Mouse (Mus musculus): ENCODE measurements around the gene Hsp90ab1. TPM values are rescaled to one million over a fixed set of nuclear protein-coding genes. Genes with fewer than 3 reads are reported as not detected.

The Hsp90ab1 gene
- total and polyA plus RNA-seq, 2 experiments from 2014 or later = 1,063 to 1,371 TPM

DNA sequence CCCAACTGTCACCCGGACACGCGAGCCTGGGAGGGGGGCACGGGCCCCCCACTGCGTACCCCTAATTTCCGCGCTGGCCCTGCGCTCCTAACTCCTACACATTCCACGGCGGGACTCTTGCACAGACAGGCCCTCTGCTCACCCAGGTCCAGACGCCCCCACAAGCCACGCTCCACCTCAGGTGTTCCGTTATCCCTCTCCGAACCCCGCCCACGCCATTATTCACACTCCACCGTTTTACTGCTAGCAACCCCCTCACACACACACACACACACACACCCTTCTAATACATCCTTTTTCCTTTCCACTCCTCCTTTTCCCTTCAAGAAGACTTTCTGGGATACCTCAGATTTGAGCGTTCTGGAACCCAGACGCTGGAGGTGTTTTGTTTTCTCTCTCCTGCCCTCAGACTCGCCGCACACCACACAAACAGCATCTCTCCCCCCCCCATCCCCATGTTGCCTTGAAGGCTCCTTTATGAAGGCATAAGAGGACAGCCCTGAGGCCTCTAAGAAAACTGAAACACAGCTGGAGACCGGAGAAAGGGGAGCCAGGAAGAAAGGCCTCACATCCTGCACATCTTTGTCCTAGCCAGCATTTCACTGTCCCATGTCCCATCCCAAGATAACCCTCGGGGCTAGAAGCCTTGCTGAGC lies 22.8 kb upstream of the Hsp90ab1 start:
- no peaks in the 10 kb centered on the region for H3K9me3 ChIP-seq (ENCODE audit: low read length)
- peak overlapping the region; percentile 92 for H3K4me2 ChIP-seq (ENCODE audit: low read depth, low read length, poor library complexity, severe bottlenecking)
- DNase-seq (ENCODE audit: low spot score) (no peak), ATAC-seq (ENCODE audit: low FRiP score) (no peak)
- H3K27me3 ChIP-seq (ENCODE audit: insufficient read depth, low read length) = peaks cover 15% of the 10 kb centered on the region
- H3K4me1 ChIP-seq (ENCODE audit: insufficient read depth, low read length) = peaks cover 15% of the 10 kb centered on the region
- no peak for TF ChIP-seq CTCF (IDR thresholded peaks at IDR 0.05)
- WGBS = 8% methylated on average over 23 of the region's 23 CpGs
- H3K36me3 ChIP-seq (ENCODE audit: insufficient read depth, low read length) = no peaks in the 10 kb centered on the region
- peak overlapping the region; percentile 54 for H3K9ac ChIP-seq (replicated peaks; ENCODE audit: low read length, poor library complexity, severe bottlenecking)
- peak overlapping the region; percentile 46 for H3K4me3 ChIP-seq (ENCODE audit: low read depth, low read length)
- H3K27ac ChIP-seq (ENCODE audit: low read depth, low read length) = no peak overlapping the region

DNA sequence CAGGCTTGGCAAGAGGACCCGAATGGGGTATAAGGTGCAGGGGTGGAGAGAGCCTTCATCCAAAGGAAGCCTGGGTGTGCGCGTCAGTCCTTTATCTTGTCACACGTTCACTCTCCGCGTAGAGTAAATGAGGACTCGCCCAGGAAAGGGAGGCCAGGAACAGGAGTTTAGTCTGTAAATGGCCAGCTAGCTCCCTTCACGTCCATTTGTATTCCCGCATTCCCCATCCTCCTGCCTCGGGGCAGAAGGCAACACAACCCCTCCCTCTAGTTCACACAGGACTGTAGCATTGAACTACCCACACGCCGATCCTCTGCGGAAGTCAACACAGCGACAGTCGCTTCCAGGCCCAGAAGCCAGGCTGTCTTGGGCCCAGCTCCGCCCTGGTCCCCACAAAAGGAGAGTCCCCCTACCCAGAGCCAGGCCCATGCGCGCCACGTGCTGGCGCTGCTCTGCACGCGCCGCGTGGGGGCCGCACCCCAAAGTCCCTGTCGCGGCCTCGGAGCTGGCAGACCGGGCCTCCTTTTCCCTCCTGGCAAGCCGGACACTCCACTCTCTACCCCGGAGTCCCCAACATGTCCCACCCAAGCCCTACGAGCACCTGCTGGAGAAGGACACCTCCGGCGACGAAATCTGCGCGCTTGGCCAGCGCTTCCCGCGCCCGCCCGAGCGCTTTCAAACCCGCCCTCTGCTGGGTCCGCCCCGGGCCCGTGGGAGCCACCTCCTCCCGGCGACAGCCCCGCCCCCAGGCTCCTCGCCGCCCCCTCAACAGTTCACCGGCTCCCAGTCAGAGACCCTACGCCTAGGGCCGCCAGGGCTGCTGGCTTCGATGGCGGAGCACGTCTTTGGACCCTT lies 22.0 kb upstream of the Hsp90ab1 start:
- H3K4me3 ChIP-seq (ENCODE audit: low read depth, low read length) = peak overlapping the region; percentile 46
- 2% methylated on average over 54 of the region's 58 CpGs for WGBS

DNA sequence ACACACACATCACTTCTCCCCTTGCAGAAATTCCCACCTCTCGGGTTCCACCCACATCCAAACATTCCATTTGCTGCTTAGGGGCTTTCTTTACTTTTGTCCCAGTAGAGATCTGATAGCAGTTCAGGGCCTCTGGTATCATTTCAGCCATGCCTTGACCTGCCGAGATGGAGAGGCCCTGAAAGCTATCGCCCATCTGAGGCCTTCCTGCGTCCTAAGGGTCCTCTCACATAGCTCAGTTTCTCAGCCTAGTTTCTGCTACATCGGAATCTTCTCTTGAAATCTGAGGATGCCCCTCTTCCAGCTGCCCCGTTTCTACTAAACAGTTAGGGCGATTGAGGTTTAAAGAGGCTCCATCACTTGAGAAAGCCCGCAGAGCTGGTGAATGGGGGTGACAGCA lies 21.1 kb upstream of the Hsp90ab1 start:
- Histone ChIP-seq H3K9me3 (ENCODE audit: low read length) (no peaks in the 10 kb centered on the region), H3K4me3 (ENCODE audit: low read depth, low read length) (peak overlapping the region; percentile 46), H3K27me3 (ENCODE audit: insufficient read depth, low read length) (peaks cover 8% of the 10 kb centered on the region), H3K36me3 (ENCODE audit: insufficient read depth, low read length) (no peaks in the 10 kb centered on the region), H3K4me2 (ENCODE audit: low read depth, low read length, poor library complexity, severe bottlenecking) (peak overlapping the region; percentile 92), H3K4me1 (ENCODE audit: insufficient read depth, low read length) (peaks cover 15% of the 10 kb centered on the region), H3K27ac (ENCODE audit: low read depth, low read length) (no peak overlapping the region), H3K9ac (replicated peaks; ENCODE audit: low read length, poor library complexity, severe bottlenecking) (0 out of 2 replicates have a peak overlapping the region, but pooled peaks have one; percentile 54)
- ATAC-seq (ENCODE audit: low FRiP score) = no peak
- no peak for DNase-seq (ENCODE audit: low spot score)
- WGBS = 56% methylated on average over 8 of the region's 8 CpGs
- TF ChIP-seq CTCF (IDR thresholded peaks at IDR 0.05) = no peak

More for the DNA sequence above, 22.0 kb upstream of the Hsp90ab1 start:
- Histone ChIP-seq H3K27ac (ENCODE audit: low read depth, low read length) (no peak overlapping the region), H3K4me2 (ENCODE audit: low read depth, low read length, poor library complexity, severe bottlenecking) (peak overlapping the region; percentile 92), H3K36me3 (ENCODE audit: insufficient read depth, low read length) (no peaks in the 10 kb centered on the region), H3K9me3 (ENCODE audit: low read length) (no peaks in the 10 kb centered on the region), H3K9ac (replicated peaks; ENCODE audit: low read length, poor library complexity, severe bottlenecking) (peak overlapping the region; percentile 54), H3K4me1 (ENCODE audit: insufficient read depth, low read length) (peaks cover 15% of the 10 kb centered on the region), H3K27me3 (ENCODE audit: insufficient read depth, low read length) (peaks cover 10% of the 10 kb centered on the region)
- peak; percentile 48 for DNase-seq (ENCODE audit: low spot score)
- TF ChIP-seq CTCF (IDR thresholded peaks at IDR 0.05) = no peak; the same call in 1 of the 2 replicates
- peak; percentile 32 for ATAC-seq (ENCODE audit: low FRiP score)

DNA sequence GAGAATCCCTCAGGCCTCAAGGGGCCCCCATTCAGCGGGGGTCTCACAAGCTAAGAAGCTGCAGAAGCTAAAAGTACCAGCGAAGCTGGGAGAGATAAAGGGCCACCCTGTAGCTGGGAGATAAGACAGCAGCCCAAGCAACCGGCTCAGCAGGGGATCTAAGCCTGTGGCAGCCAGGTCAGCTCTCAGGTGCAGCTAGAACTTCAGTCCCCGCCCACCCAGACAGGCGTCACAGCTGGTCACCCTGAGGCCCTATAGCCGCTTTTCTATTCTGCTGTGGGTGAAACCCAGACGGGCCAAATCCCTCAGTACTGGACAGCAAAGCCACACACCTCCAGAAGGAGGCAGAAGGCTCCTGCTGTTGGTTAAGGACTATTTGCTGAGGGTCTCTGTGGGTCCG lies 20.4 kb upstream of the Hsp90ab1 start:
- no peaks in the 10 kb centered on the region for H3K9me3 ChIP-seq (ENCODE audit: low read length)
- ATAC-seq (ENCODE audit: low FRiP score) = no peak
- TF ChIP-seq CTCF (IDR thresholded peaks at IDR 0.05) = 0 out of 2 replicates have a peak, but pooled peaks have one; percentile 16
- WGBS = 31% methylated on average over 8 of the region's 8 CpGs
- H3K27me3 ChIP-seq (ENCODE audit: insufficient read depth, low read length) = peaks cover 8% of the 10 kb centered on the region
- DNase-seq (ENCODE audit: low spot score) = no peak
- H3K4me1 ChIP-seq (ENCODE audit: insufficient read depth, low read length) = peaks cover 15% of the 10 kb centered on the region
- H3K4me2 ChIP-seq (ENCODE audit: low read depth, low read length, poor library complexity, severe bottlenecking) = peak overlapping the region; percentile 15; the same call in 1 of the 2 replicates
- H3K27ac ChIP-seq (ENCODE audit: low read depth, low read length) = no peak overlapping the region
- no peaks in the 10 kb centered on the region for H3K36me3 ChIP-seq (ENCODE audit: insufficient read depth, low read length)
- H3K9ac ChIP-seq (replicated peaks; ENCODE audit: low read length, poor library complexity, severe bottlenecking) = no peak overlapping the region
- H3K4me3 ChIP-seq (ENCODE audit: low read depth, low read length) = no peak overlapping the region

DNA sequence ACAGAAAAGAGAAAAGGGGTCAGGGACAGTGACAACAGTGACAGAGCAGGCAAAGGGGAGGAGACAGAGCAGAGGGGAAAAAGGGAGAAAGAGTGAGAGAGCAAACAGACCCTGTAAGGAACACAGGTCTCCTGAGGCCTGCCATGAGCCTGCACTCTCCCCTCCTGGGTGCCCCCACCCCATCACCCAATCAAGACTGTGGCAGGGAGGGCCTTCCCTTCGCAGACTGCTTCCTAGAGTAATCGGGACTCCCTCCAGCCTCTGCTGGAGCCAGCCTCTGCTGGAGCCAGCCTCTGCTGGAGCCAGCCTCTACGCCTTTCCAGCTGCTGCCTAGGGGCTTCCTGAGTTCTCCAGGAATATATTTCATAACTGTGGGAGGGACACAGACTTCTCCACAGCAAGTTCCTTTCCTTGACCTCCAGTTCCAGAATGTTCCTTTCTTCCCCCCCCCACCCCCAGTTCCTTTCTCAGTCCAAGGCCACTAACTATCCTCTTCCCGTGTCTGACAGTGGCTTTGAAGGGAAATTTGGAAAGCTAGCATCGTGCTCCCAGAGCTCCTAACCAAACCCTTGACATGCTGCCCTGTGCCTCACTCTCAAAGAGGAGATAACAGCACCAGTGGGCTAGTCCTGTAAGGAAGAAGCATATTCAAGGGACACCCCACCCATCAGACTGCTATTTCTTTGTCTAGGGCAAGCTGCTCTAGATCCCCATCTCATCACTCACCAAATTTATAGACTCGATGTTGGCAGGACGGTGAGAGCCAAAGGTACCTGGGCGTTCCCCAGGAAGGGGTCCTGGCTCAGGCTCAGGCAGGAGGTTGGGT lies 19.7 kb upstream of the Hsp90ab1 start:
- no peak for ATAC-seq (ENCODE audit: low FRiP score)
- peaks cover 8% of the 10 kb centered on the region for H3K27me3 ChIP-seq (ENCODE audit: insufficient read depth, low read length)
- TF ChIP-seq CTCF (IDR thresholded peaks at IDR 0.05) = no peak
- 61% methylated on average over 8 of the region's 8 CpGs for WGBS
- no peak for DNase-seq (ENCODE audit: low spot score)
- H3K4me1 ChIP-seq (ENCODE audit: insufficient read depth, low read length) = peaks cover 15% of the 10 kb centered on the region
- H3K4me3 ChIP-seq (ENCODE audit: low read depth, low read length) = no peak overlapping the region
- peak overlapping the region; percentile 24; the same call in 1 of the 2 replicates for H3K4me2 ChIP-seq (ENCODE audit: low read depth, low read length, poor library complexity, severe bottlenecking)
- peak overlapping the region; percentile 29; the same call in 1 of the 2 replicates for H3K9ac ChIP-seq (replicated peaks; ENCODE audit: low read length, poor library complexity, severe bottlenecking)
- H3K9me3 ChIP-seq (ENCODE audit: low read length) = no peaks in the 10 kb centered on the region
- H3K27ac ChIP-seq (ENCODE audit: low read depth, low read length) = peak overlapping the region; percentile 12; the same call in 1 of the 2 replicates
- H3K36me3 ChIP-seq (ENCODE audit: insufficient read depth, low read length) = no peaks in the 10 kb centered on the region

Data from midbrain, postnatal 0 days (tissue).